Mouse (Mus musculus) layer of hippocampus, adult 8-10 months (tissue): ENCODE measurements around the gene Il25. TPM values are rescaled to one million over a fixed set of nuclear protein-coding genes. Genes with fewer than 3 reads are reported as not detected.

Experiments
- microRNA-seq, 2 experiments: library from miRNA; unstranded; fragments of <30 nt; microRNA quantifications; one replicate each; pipeline ENCODE4 v1.2.0; 2022
- total RNA-seq, 4 experiments: library from RNA; stranded (reverse); gene quantifications; 2 replicates each; pipeline ENCODE4 v1.2.4; 2022

Gene Il25
- total RNA-seq, 4 experiments from 2014 or later, result 0.47 TPM; not detected in 3

Small RNA genes within 50 kb of the gene (microRNA-seq; reads per million reads assigned to microRNA genes)
- 1.5 to 3.2 reads per million in 2 experiments for gene Mir208a
- gene Mir208b, result 0.64 to 0.76 reads per million in 2 experiments

Other genes starting within 250 kb of the Il25 start
- gene 1700123O20Rik, start 246.5 kb upstream of the Il25 start, total RNA-seq, result 10 to 100 TPM; 17.9 to 27.8 (median 23.7) TPM
- 100 to 1,000 TPM; 190 to 255 (median 232) TPM for gene Acin1, start 245.8 kb upstream of the Il25 start, total RNA-seq
- gene Gm29776, start 233.9 kb upstream of the Il25 start, total RNA-seq, result under 1 TPM in 1 of 4 experiments, not detected in 3; 0.18 TPM
- not detected for gene Cebpe, start 220.5 kb upstream of the Il25 start, total RNA-seq
- gene Slc7a8, start 150.7 kb upstream of the Il25 start, total RNA-seq, result 10 to 100 TPM; 49.8 to 67.2 (median 58.5) TPM
- gene Rnf212b, start 118.6 kb upstream of the Il25 start, total RNA-seq, result not detected
- 10 to 100 TPM; 20.3 to 33.2 (median 26.2) TPM for gene Homez, start 61.7 kb upstream of the Il25 start, total RNA-seq
- gene Ppp1r3e, start 55.1 kb upstream of the Il25 start, total RNA-seq, result 10 to 100 TPM; 18.2 to 23.0 (median 22.2) TPM
- 100 to 1,000 TPM; 117 to 125 (median 121) TPM for gene Bcl2l2, start 49.3 kb upstream of the Il25 start, total RNA-seq
- 10 to 100 TPM in 1 of 4 experiments, not detected in 3; 25.6 TPM for gene Gm20521, start 49.3 kb upstream of the Il25 start, total RNA-seq
- gene Pabpn1, start 40.2 kb upstream of the Il25 start, total RNA-seq, result 100 to 1,000 TPM; 260 to 320 (median 270) TPM
- gene Slc22a17, start 19.6 kb upstream of the Il25 start, total RNA-seq, result 100 to 1,000 TPM; 629 to 644 (median 642) TPM
- gene Efs, start 6.6 kb upstream of the Il25 start, total RNA-seq, result 10 to 100 TPM; 10.1 to 13.7 (median 12.4) TPM
- 10 to 100 TPM; 62.4 to 83.2 (median 76.3) TPM for gene Cmtm5, start 3.6 kb downstream of the Il25 start, total RNA-seq
- gene Myh6, start 34.2 kb downstream of the Il25 start, total RNA-seq, result 1 to 10 TPM; 1.7 to 5.4 (median 2.6) TPM
- gene Gm17428, start 44.2 kb downstream of the Il25 start, total RNA-seq, result not detected
- 1 to 10 TPM; 6.0 to 10.0 (median 7.8) TPM for gene Myh7, start 61.9 kb downstream of the Il25 start, total RNA-seq
- 10 to 100 TPM; 32.5 to 39.5 (median 34.1) TPM for gene Ngdn, start 82.8 kb downstream of the Il25 start, total RNA-seq
- 10 to 100 TPM; 45.9 to 69.4 (median 55.7) TPM for gene Zfhx2, start 159.6 kb downstream of the Il25 start, total RNA-seq
- gene Thtpa, start 162.1 kb downstream of the Il25 start, total RNA-seq, result 10 to 100 TPM; 19.5 to 23.2 (median 22.3) TPM
- gene Ap1g2, start 173.9 kb downstream of the Il25 start, total RNA-seq, result 10 to 100 TPM; 10.8 to 20.7 (median 14.8) TPM
- 100 to 1,000 TPM; 361 to 416 (median 386) TPM for gene Jph4, start 184.2 kb downstream of the Il25 start, total RNA-seq